Mouse (Mus musculus) small intestine, adult 2 months (tissue): Measurements from ENCODE around the gene Ppp1r3e. TPM values are rescaled to one million over a fixed set of nuclear protein-coding genes. Genes with fewer than 3 reads are reported as not detected.

Experiments
- H3K27ac ChIP-seq: fragments of 200-500 bp; 2 replicates; pipeline ENCODE4 v1.5.1; 2012; ENCODE audit warnings: low read depth, low read length, control low read depth, inconsistent platforms; ENCODE audit not compliant: insufficient read depth
- H3K27me3 ChIP-seq: fragments of 200-500 bp; 2 replicates; pipeline ENCODE4 v1.6.1; 2012; ENCODE audit warnings: mild to moderate bottlenecking, moderate library complexity, low read length, inconsistent platforms; ENCODE audit not compliant: control insufficient read depth, insufficient read depth
- H3K36me3 ChIP-seq: fragments of 200-500 bp; 2 replicates; pipeline ENCODE4 v1.6.1; 2012; ENCODE audit warnings: mild to moderate bottlenecking, low read length, control low read depth, inconsistent platforms; ENCODE audit not compliant: control insufficient read depth, insufficient read depth
- H3K4me1 ChIP-seq: fragments of 200-500 bp; 2 replicates; pipeline ENCODE4 v1.6.1; 2012; ENCODE audit warnings: low read length, inconsistent platforms, mixed read lengths; ENCODE audit not compliant: control insufficient read depth, insufficient read depth, insufficient read length
- H3K4me3 ChIP-seq: fragments of 200-500 bp; 2 replicates; pipeline ENCODE4 v1.5.1; 2012; ENCODE audit warnings: low read depth, mild to moderate bottlenecking, control low read depth, inconsistent platforms, low read length, moderate library complexity
- CTCF ChIP-seq: fragments of 200-500 bp; IDR thresholded peaks from 2 replicates; pipeline ENCODE4 v1.5.1; 2012; ENCODE audit warnings: low read depth, mild to moderate bottlenecking, control low read depth, inconsistent platforms, low read length, moderate library complexity, mixed read lengths; ENCODE audit not compliant: insufficient replicate concordance, insufficient read length; ENCODE audit errors: extremely low read depth
- POLR2A ChIP-seq: fragments of 200-500 bp; IDR thresholded peaks from 2 replicates; pipeline ENCODE4 v1.6.1; 2012; ENCODE audit warnings: low read depth, mild to moderate bottlenecking, control low read depth, inconsistent platforms, low read length, moderate library complexity
- WGBS: fragments of 180-500 bp; shearing (Covaris S2); methylation state at CpG from one replicate; pipeline ENCODE4 v1.1.7; 2018; 5-methylcytosine and 5-hydroxymethylcytosine counted together
- polyA plus RNA-seq: library from polyadenylated mRNA; depleted of rRNA; stranded (reverse); fragments of >200 nt; gene quantifications from 2 replicates; pipeline ENCODE4 v1.2.3, GENCODE M21; 2012; rRNA removed

Gene Ppp1r3e
- polyA plus RNA-seq, 1 experiment: 17.4 TPM

GRCm38 (mm10) chr14:54843461-54843860, 33.9 kb downstream of the Ppp1r3e start:
- WGBS: 2% methylated on average over 4 of the region's 4 CpGs
- H3K27ac ChIP-seq: no peak overlapping the region
- no peak overlapping the region for H3K4me3 ChIP-seq
- TF ChIP-seq POLR2A (no peak), CTCF (no peak)
- H3K4me1 ChIP-seq: no peaks in the 10 kb centered on the region
- no peaks in the 10 kb centered on the region for H3K27me3 ChIP-seq
- no peaks in the 10 kb centered on the region for H3K36me3 ChIP-seq

- H3K36me3 ChIP-seq: no peaks in the 10 kb centered on the region
- no peaks in the 10 kb centered on the region for H3K27me3 ChIP-seq
- no peak for TF ChIP-seq POLR2A
- no peak for TF ChIP-seq CTCF
- peaks cover 4% of the 10 kb centered on the region; the same call in 1 of the 2 replicates for H3K4me1 ChIP-seq
- no peak overlapping the region for H3K27ac ChIP-seq
- 74% methylated on average over 1 of the region's 1 CpGs for WGBS
- H3K4me3 ChIP-seq: no peak overlapping the region
These were observed 53.6 kb downstream of the Ppp1r3e start for GRCm38 (mm10) chr14:54823716-54824115.

Other genes with a start within 250 kb of the Ppp1r3e start
- not detected in 2 replicates for gene Gm17606, start 236.6 kb downstream of the Ppp1r3e start, polyA plus RNA-seq
- gene Cdh24, start 236.2 kb downstream of the Ppp1r3e start, polyA plus RNA-seq: 3.1 and 4.6 TPM in 2 replicates
- 21.9 and 47.4 TPM in 2 replicates for gene 1700123O20Rik, start 191.3 kb downstream of the Ppp1r3e start, polyA plus RNA-seq
- gene Acin1, start 190.6 kb downstream of the Ppp1r3e start, polyA plus RNA-seq: 32.5 and 76.4 TPM in 2 replicates
- gene Gm29776, start 178.7 kb downstream of the Ppp1r3e start, polyA plus RNA-seq: not detected in 2 replicates
- 4.2 and 4.4 TPM in 2 replicates for gene Cebpe, start 165.4 kb downstream of the Ppp1r3e start, polyA plus RNA-seq
- gene Slc7a8, start 95.6 kb downstream of the Ppp1r3e start, polyA plus RNA-seq: 39.5 and 174 TPM in 2 replicates
- not detected in 2 replicates for gene Rnf212b, start 63.4 kb downstream of the Ppp1r3e start, polyA plus RNA-seq
- gene Homez, start 6.6 kb downstream of the Ppp1r3e start, polyA plus RNA-seq: 1.1 and 2.0 TPM in 2 replicates
- 22.5 and 29.8 TPM in 2 replicates for gene Bcl2l2, start 5.8 kb upstream of the Ppp1r3e start, polyA plus RNA-seq
- gene Gm20521, start 5.9 kb upstream of the Ppp1r3e start, polyA plus RNA-seq: 5.8 and 12.4 TPM in 2 replicates
- gene Pabpn1, start 14.9 kb upstream of the Ppp1r3e start, polyA plus RNA-seq: 19.7 and 36.0 TPM in 2 replicates
- gene Slc22a17, start 35.6 kb upstream of the Ppp1r3e start, polyA plus RNA-seq: 15.2 and 18.0 TPM in 2 replicates
- gene Efs, start 48.6 kb upstream of the Ppp1r3e start, polyA plus RNA-seq: 5.4 and 5.7 TPM in 2 replicates
- gene Il25, start 55.1 kb upstream of the Ppp1r3e start, polyA plus RNA-seq: 0.53 and 1.1 TPM in 2 replicates
- 0.46 and 0.93 TPM in 2 replicates for gene Cmtm5, start 58.7 kb upstream of the Ppp1r3e start, polyA plus RNA-seq
- gene Myh6, start 89.4 kb upstream of the Ppp1r3e start, polyA plus RNA-seq: 0.10 TPM in 1 of 2 replicates, not detected in the other
- gene Gm17428, start 99.4 kb upstream of the Ppp1r3e start, polyA plus RNA-seq: not detected in 2 replicates
- gene Myh7, start 117.1 kb upstream of the Ppp1r3e start, polyA plus RNA-seq: 0.10 and 0.18 TPM in 2 replicates
- gene Ngdn, start 137.9 kb upstream of the Ppp1r3e start, polyA plus RNA-seq: 3.9 and 8.4 TPM in 2 replicates
- 2.2 and 4.2 TPM in 2 replicates for gene Zfhx2, start 214.8 kb upstream of the Ppp1r3e start, polyA plus RNA-seq
- gene Thtpa, start 217.2 kb upstream of the Ppp1r3e start, polyA plus RNA-seq: 2.9 and 4.9 TPM in 2 replicates
- gene Ap1g2, start 229.0 kb upstream of the Ppp1r3e start, polyA plus RNA-seq: 48.4 and 80.7 TPM in 2 replicates
- gene Jph4, start 239.4 kb upstream of the Ppp1r3e start, polyA plus RNA-seq: 0.65 and 0.72 TPM in 2 replicates